Mouse (Mus musculus) intestine, embryonic 14.5 days (tissue): Measurements from ENCODE around the gene Gm21188. TPM values are rescaled to one million over a fixed set of nuclear protein-coding genes. Genes with fewer than 3 reads are reported as not detected.
"Not testable (repeated sequence)": the region's sequence is repeated elsewhere in the genome, so short reads cannot be mapped to it uniquely, and the experiment has no call there.

Experiments
- ATAC-seq: fragments of 200-750 bp; cut with Nextera tagmentation; replicated peaks from 2 replicates; pipeline ENCODE4 v1.8.0; 2017; ENCODE audit warnings: low read depth, moderate number of reproducible peaks, moderate TSS enrichment, moderate library complexity; ENCODE audit not compliant: low FRiP score, low TSS enrichment
- DNase-seq: peaks from one replicate; pipeline ENCODE4 v3.0.0-alpha.2; 2018; ENCODE audit warnings: low spot score
- H3K27ac ChIP-seq: fragments of 300-500 bp; sonication (generic); 2 replicates; pipeline ENCODE4 v1.5.1; 2014; ENCODE audit warnings: low read depth, mild to moderate bottlenecking, control low read depth
- H3K27me3 ChIP-seq: fragments of 300-500 bp; sonication (generic); replicated peaks from 2 replicates; pipeline ENCODE4 v1.6.1; 2014; ENCODE audit warnings: low read length, control low read depth; ENCODE audit not compliant: control insufficient read depth, insufficient read depth
- H3K36me3 ChIP-seq: fragments of 300-500 bp; sonication (generic); 2 replicates; pipeline ENCODE4 v1.6.1; 2014; ENCODE audit warnings: low read length, control low read depth; ENCODE audit not compliant: control insufficient read depth, insufficient read depth
- H3K4me1 ChIP-seq: fragments of 300-500 bp; sonication (generic); replicated peaks from 2 replicates; pipeline ENCODE4 v1.6.1; 2014; ENCODE audit warnings: low read length, control low read depth, mixed read lengths; ENCODE audit not compliant: control insufficient read depth, insufficient read depth
- H3K4me2 ChIP-seq: fragments of 300-500 bp; sonication (generic); 2 replicates; pipeline ENCODE4 v1.6.1; 2014; ENCODE audit warnings: low read length
- H3K4me3 ChIP-seq: fragments of 300-500 bp; sonication (generic); 2 replicates; pipeline ENCODE4 v1.5.1; 2014; ENCODE audit warnings: low read depth, low read length, control low read depth, mixed read lengths
- H3K9ac ChIP-seq: fragments of 300-500 bp; sonication (generic); 2 replicates; pipeline ENCODE4 v1.6.1; 2014; ENCODE audit warnings: mild to moderate bottlenecking, low read length
- H3K9me3 ChIP-seq: fragments of 300-500 bp; sonication (generic); 2 replicates; pipeline ENCODE4 v1.6.1; 2016; ENCODE audit warnings: low read length, control low read depth; ENCODE audit not compliant: control insufficient read depth
- WGBS: fragments of 180-500 bp; shearing (Covaris S2); extraction: QIAGEN DNeasy Blood & Tissue Kit; methylation state at CpG from one replicate; pipeline ENCODE4 v1.1.7; 2014; 5-methylcytosine and 5-hydroxymethylcytosine counted together
- polyA plus RNA-seq: library from polyadenylated mRNA; unstranded; fragments of >200 nt; fragmentation: Nextera tagmentation; extraction: Ambion mirVana; gene quantifications from 2 replicates; pipeline ENCODE4 v1.2.1, GENCODE M21; 2014

The Gm21188 gene
- polyA plus RNA-seq, 1 experiment from 2014 or later: not detected

GRCm38 (mm10) chr13:119991917-119992496, 60.0 kb downstream of the Gm21188 start:
- H3K9ac ChIP-seq, H3K27ac ChIP-seq, H3K4me1 ChIP-seq, ATAC-seq, H3K9me3 ChIP-seq, H3K4me3 ChIP-seq, H3K27me3 ChIP-seq, H3K4me2 ChIP-seq, DNase-seq, H3K36me3 ChIP-seq: not testable (repeated sequence)
- WGBS: no CpG with 5 or more reads among the region's 10 CpGs

- not testable (repeated sequence) for DNase-seq, H3K27ac ChIP-seq, H3K9ac ChIP-seq, H3K9me3 ChIP-seq, H3K27me3 ChIP-seq, H3K4me3 ChIP-seq, H3K4me2 ChIP-seq, H3K4me1 ChIP-seq, H3K36me3 ChIP-seq, ATAC-seq
- no CpG with 5 or more reads among the region's 13 CpGs for WGBS
Measured at GRCm38 (mm10) chr13:119991264-119991663, 60.7 kb downstream of the Gm21188 start.

Other genes starting within 250 kb of the Gm21188 start
- not detected in 2 replicates for gene AF067063, start 222.0 kb downstream of the Gm21188 start, polyA plus RNA-seq
- not detected in 2 replicates for gene D13Ertd608e, start 216.2 kb downstream of the Gm21188 start, polyA plus RNA-seq
- not detected in 2 replicates for gene Tcstv1, start 157.4 kb downstream of the Gm21188 start, polyA plus RNA-seq
- gene Gm21761, start 122.9 kb downstream of the Gm21188 start, polyA plus RNA-seq: not detected in 2 replicates
- gene B020031M17Rik, start 101.4 kb downstream of the Gm21188 start, polyA plus RNA-seq: not detected in 2 replicates
- not detected in 2 replicates for gene Gm36079, start 25.2 kb downstream of the Gm21188 start, polyA plus RNA-seq
- not detected in 2 replicates for gene Gm20767, start 88.1 kb upstream of the Gm21188 start, polyA plus RNA-seq
- not detected in 2 replicates for gene Gm21818, start 120.2 kb upstream of the Gm21188 start, polyA plus RNA-seq
- not detected in 2 replicates for gene Gm21762, start 163.8 kb upstream of the Gm21188 start, polyA plus RNA-seq
- not detected in 2 replicates for gene Gm21731, start 186.9 kb upstream of the Gm21188 start, polyA plus RNA-seq
- not detected in 2 replicates for gene AF067061, start 210.9 kb upstream of the Gm21188 start, polyA plus RNA-seq
- gene BC147527, start 248.2 kb upstream of the Gm21188 start, polyA plus RNA-seq: 0.27 and 0.44 TPM in 2 replicates